Mouse (Mus musculus) gastrocnemius, postnatal 14 days (tissue): ENCODE data around the gene Irak4. TPM values are rescaled to one million over a fixed set of nuclear protein-coding genes. Genes with fewer than 3 reads are reported as not detected.

Experiments used
- DNase-seq: peaks from one replicate; pipeline ENCODE4 v3.0.0; 2021; ENCODE audit warnings: mixed read lengths
- intact Hi-C: fragments of 180-260 bp; cut with DNase I; formaldehyde crosslinking; loops from one replicate; pipeline ENCODE4 v1.15.1; 2025; ENCODE audit warnings: low total_unique reads
- total RNA-seq, 2 experiments: library from RNA; stranded (reverse); gene quantifications; 2 replicates each; pipeline ENCODE4 v1.2.3; 2021

Irak4 gene
- total RNA-seq, 2 experiments from 2014 or later, result 2.9 to 3.7 TPM

DNA sequence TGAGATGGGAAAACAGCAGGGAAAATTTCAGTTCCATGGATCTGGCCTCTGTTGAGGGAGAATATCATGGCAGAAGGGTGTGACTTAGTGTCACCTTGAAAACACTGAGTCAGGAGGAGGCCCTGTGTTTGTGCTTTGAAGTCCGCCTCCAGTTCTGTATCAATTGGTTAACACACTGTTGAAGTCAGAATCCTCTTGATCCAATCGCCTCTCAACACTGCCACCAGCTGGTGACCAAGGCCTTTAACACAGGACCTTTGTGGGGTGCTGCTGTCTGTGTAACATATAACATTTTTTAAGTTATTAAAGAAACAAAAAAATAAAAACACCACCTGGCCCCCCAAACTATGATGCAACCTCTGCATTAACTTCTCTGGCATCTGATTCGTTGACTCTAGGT lies 57.9 kb downstream of the Irak4 start:
- intact Hi-C loops, result no loop called here
- DNase-seq, result peak; percentile 54

DNA sequence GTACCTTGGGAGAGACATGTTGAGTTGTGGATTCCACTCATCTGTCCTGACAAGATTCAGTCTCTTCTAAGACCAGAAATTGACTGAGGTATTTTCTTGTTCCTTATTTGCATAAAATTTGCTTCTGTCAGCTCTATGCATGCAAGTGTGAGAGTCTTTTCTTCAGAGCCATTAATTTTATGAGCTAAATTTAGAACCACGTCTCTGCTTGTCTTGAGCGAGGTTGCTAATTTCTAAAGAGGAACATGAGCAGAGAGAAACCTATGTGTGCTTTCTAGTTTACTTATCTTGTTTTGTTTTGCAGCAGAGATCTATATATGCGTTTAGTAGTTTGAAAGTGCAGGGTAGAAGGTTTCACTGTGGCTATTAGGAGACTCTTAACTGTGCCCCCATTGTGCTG lies 59.0 kb downstream of the Irak4 start:
- DNase-seq, result no peak
- intact Hi-C loops, result no loop called here

DNA sequence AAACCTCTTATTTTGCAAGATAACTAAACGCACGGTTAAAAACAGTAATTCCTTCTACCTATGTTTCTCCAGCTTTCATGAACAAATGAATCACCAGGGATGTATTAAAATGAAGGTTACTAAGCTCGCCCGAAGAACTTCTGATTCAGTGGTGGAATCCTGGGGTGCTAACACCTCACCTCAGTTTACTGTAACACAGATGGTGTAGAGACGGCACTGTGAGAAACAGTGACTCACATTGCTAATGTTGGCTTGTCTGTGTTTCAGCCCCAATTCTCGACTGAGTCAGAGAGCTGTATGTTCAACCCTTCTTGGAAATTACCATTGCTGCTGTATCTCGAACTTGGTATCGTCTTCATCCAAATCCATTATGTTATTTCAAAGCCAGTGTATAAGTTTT lies 64.3 kb downstream of the Irak4 start:
- intact Hi-C loops, result no loop called here
- no peak for DNase-seq

DNA sequence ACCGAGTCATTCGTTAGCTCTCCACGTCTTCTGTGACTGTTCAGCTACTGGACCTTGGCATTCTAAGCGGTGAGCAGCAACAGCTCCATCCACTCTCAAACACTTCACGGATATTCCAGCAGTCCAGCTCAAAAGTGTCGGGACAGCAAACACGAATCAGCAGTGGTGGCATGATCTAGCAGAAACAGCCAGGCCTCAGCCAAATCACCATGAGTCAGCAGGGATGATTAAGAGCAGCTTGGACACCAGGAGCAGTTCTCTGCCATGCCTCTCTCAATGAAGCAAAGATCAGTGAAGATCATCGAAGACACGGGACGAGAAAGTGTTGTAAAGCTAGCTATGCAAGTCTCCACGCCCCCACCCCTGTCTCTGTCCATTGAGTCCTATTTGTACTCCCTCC lies 72.6 kb downstream of the Irak4 start:
- intact Hi-C loops, result no loop called here
- no peak for DNase-seq

DNA sequence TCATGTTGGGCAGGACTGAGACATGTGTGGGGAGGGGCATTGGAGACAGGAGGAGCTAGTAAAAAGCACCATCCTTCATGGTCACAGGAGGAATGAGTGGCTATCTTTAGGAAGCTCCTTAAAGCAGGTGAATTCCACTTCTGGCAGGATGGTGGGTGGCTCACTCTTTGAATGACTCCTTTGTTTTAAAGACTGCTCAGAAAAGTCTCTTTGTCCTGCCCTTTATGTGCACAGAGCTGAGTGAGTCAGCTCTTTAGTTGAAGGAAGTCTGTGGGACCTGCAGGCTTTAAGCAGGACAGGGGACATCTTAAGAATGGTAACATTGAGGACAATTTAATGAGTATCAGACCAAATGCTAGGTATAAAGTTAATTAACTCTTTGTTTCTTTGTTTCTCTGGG lies 77.5 kb downstream of the Irak4 start:
- no peak for DNase-seq
- intact Hi-C loops, result no loop called here

DNA sequence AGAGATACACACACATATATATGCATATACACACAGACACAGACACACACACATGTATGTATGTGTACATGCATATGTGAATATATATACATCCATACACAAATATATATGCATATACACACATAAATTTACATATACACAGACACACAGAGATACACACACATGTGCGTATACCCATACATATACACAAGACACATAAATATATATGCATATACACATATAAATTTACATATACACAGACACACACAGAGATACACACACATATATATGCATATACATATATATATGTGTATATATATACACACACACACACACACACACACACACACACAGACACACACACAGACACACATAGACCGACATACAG lies 85.0 kb downstream of the Irak4 start:
- intact Hi-C loops, result no loop called here

DNA sequence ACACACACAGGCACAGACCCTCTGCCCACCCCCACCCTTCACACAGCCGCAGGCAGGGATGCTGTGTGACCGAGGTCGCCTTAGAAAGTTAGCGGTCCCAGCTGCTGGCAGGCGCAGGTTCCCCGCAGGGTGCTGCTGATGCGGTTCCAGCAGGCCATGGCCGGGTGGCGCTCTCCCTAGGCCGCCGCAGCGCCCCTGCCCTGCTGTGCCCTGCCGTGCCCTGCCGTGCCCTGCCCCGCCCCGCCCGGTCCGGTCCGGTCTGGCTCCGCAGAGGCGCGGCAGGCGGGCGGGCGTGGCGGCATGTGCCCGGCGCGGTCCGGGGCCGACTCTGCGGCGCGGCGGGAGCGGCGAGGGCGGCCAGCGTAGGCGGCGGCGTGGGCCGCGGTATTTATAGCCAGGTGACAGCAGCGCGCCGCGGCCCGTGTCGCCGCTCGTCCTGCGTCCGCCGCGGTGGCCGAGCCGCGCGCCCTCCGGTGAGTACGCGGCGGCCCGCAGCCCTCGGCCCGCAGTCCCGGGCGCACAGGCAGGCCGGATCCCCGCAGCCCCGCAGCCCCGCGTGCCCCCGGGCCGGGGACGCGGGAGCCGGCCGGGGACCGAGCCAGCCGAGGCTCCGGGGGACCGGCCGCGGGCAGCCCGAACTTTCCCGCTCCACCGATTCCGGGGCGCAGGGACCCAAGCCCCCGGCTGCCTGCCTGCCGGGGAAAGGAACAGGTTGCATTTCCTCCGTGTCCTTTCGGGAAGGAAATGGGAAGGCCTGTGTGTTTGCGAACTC lies 85.6 kb downstream of the Irak4 start, which contains the start of gene Tmem117:
Gene Tmem117, plus strand, starts transcription at position 403 of the 772 bp plus-strand sequence.
- intact Hi-C loops, result no loop called here
- peak; percentile 66 for DNase-seq

More for the DNA sequence above, 85.0 kb downstream of the Irak4 start:
- DNase-seq, result no peak

DNA sequence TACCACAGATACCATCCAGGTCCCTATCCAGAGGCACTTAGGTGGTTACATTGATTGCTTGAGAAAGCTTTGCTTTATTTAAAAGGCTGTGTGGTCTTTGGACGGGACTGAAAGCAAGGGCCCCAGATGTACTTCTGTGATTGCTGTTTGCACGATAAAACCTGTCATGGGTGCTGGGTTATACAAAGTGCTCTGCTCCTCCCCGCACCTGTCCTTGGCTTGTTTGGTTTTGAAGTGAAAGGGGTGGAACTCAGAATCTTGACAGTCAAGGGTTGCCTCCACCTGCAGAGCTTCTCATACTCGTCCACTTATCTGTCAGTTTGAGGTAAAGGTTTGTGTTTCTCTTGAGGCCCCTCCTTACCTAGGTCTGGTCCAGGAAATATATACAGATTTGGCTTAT lies 87.1 kb downstream of the Irak4 start:
- intact Hi-C loops, result no loop called here
- no peak for DNase-seq

Other genes starting within 250 kb of the Irak4 start
- 10 to 100 TPM; 15.4 to 19.6 TPM for gene Adamts20, start 78.2 kb upstream of the Irak4 start, total RNA-seq
- 1 to 10 TPM; 1.7 to 2.1 TPM for gene Pus7l, start 96 bp upstream of the Irak4 start, total RNA-seq
- 10 to 100 TPM; 15.9 to 17.0 TPM for gene Twf1, start 46.2 kb downstream of the Irak4 start, total RNA-seq
- 10 to 100 TPM; 26.8 to 30.0 TPM for gene Tmem117, start 85.6 kb downstream of the Irak4 start, total RNA-seq